Mouse (Mus musculus) hindbrain, embryonic 13.5 days (tissue): ENCODE results near the gene Slc8a3. TPM values are rescaled to one million over a fixed set of nuclear protein-coding genes. Genes with fewer than 3 reads are reported as not detected.

Experiments
- ATAC-seq: fragments of 200-750 bp; cut with Nextera tagmentation; 2 replicates; pipeline ENCODE4 v1.8.0; 2017; ENCODE audit warnings: moderate TSS enrichment; ENCODE audit not compliant: low FRiP score
- H3K27ac ChIP-seq: fragments of 300-500 bp; sonication (generic); 2 replicates; pipeline ENCODE4 v1.5.1; 2015; ENCODE audit warnings: inconsistent platforms, mild to moderate bottlenecking, moderate library complexity
- H3K27me3 ChIP-seq: fragments of 300-500 bp; sonication (generic); 2 replicates; pipeline ENCODE4 v1.6.1; 2015; ENCODE audit warnings: mild to moderate bottlenecking, inconsistent platforms
- H3K36me3 ChIP-seq: fragments of 300-500 bp; sonication (generic); 2 replicates; pipeline ENCODE4 v1.6.1; 2015; ENCODE audit warnings: mild to moderate bottlenecking, inconsistent platforms
- H3K4me1 ChIP-seq: fragments of 300-500 bp; sonication (generic); replicated peaks from 2 replicates; pipeline ENCODE4 v1.6.1; 2015; ENCODE audit warnings: inconsistent platforms
- H3K4me2 ChIP-seq: fragments of 300-500 bp; sonication (generic); 2 replicates; pipeline ENCODE4 v1.6.1; 2015; ENCODE audit warnings: inconsistent platforms, mild to moderate bottlenecking, moderate library complexity
- H3K4me3 ChIP-seq: fragments of 300-500 bp; sonication (generic); 2 replicates; pipeline ENCODE4 v1.5.1; 2015; ENCODE audit warnings: mild to moderate bottlenecking, inconsistent platforms
- H3K9ac ChIP-seq: fragments of 300-500 bp; sonication (generic); 2 replicates; pipeline ENCODE4 v1.6.1; 2015; ENCODE audit warnings: mild to moderate bottlenecking, inconsistent platforms
- H3K9me3 ChIP-seq: fragments of 300-500 bp; sonication (generic); 2 replicates; pipeline ENCODE4 v1.6.1; 2016; ENCODE audit warnings: inconsistent platforms
- WGBS: fragments of 180-500 bp; shearing (Covaris S2); methylation state at CpG from one replicate; pipeline ENCODE4 v1.1.7; 2015; 5-methylcytosine and 5-hydroxymethylcytosine counted together
- polyA plus RNA-seq: library from polyadenylated mRNA; unstranded; fragments of >200 nt; fragmentation: Nextera tagmentation; extraction: Ambion mirVana; gene quantifications from 2 replicates; pipeline ENCODE4 v1.2.1, GENCODE M21; 2015

The Slc8a3 gene
- polyA plus RNA-seq, 1 experiment from 2014 or later: 4.9 TPM

DNA sequence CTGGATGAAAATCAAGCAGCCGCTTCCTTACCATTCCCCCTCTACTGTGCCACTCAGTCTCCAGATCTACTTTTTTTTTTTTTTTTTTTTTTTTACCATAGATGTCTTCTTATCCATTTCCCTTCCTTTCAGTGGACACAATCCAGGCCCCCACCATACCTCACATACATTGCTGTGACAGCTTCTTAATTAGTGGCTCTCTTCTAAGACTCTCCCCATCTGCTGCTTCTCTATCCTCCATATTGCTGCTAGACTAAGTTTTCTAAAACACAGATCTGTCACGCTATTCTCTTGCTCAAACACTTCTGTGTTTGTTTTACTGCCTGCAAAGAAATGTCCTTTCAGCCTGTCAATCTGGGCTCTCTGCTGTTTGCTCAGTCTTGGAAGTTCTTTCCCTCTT lies 54.9 kb downstream of the Slc8a3 start:
- no peaks in the 10 kb centered on the region for H3K27me3 ChIP-seq
- H3K9me3 ChIP-seq: no peaks in the 10 kb centered on the region
- ATAC-seq: no peak
- H3K4me3 ChIP-seq: no peak overlapping the region
- H3K4me1 ChIP-seq: peaks cover 10% of the 10 kb centered on the region
- H3K27ac ChIP-seq: no peak overlapping the region
- H3K9ac ChIP-seq: no peak overlapping the region
- H3K36me3 ChIP-seq: no peaks in the 10 kb centered on the region
- H3K4me2 ChIP-seq: no peak overlapping the region
- WGBS: 69% methylated on average over 2 of the region's 2 CpGs

DNA sequence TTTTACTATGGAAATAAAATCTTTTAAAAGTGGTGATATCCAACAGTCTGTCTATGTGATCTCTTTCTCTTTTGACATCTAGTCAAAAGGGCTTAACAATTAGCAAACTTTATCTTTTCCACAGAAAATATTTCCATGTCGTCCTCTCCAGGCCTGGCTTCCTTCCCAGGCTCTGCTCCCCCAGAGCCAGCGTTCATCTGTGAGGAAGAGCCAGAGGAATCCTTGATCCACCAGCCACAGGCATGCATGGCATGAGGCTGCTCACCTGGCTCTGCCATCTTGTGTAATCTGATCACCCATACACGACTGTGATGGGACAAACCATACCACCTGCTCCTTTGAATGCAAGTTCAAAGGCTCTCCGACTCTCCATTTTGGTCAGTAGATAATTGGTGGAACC lies 58.4 kb downstream of the Slc8a3 start:
- no peaks in the 10 kb centered on the region for H3K36me3 ChIP-seq
- H3K4me3 ChIP-seq: no peak overlapping the region
- no peak overlapping the region for H3K27ac ChIP-seq
- H3K9ac ChIP-seq: no peak overlapping the region
- no peaks in the 10 kb centered on the region for H3K27me3 ChIP-seq
- H3K9me3 ChIP-seq: no peaks in the 10 kb centered on the region
- peaks cover 16% of the 10 kb centered on the region for H3K4me1 ChIP-seq
- H3K4me2 ChIP-seq: no peak overlapping the region
- 80% methylated on average over 4 of the region's 4 CpGs for WGBS
- no peak for ATAC-seq

DNA sequence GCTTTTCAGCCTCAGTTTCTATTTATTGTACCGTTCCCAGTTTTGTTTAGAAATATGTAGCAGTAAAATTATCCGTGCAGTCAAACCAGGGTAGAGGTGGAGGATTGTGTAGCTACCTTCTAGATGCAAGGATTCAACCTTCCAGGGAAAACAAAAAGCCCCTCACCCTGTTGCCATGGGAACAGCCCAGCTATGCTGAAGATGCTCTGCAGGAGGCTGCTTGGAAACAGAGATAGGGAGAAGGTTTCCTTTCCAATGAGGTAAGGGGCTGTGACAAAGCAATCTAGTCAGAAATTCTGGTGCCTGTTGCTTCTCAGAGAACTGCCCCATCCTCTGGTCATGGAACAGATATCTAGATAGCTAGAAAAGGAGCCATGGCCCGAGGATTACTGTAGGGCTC lies 59.6 kb downstream of the Slc8a3 start:
- Histone ChIP-seq H3K9ac (no peak overlapping the region), H3K4me1 (peaks cover 16% of the 10 kb centered on the region), H3K27me3 (no peaks in the 10 kb centered on the region), H3K9me3 (no peaks in the 10 kb centered on the region), H3K27ac (peak overlapping the region; percentile 35; the same call in 1 of the 2 replicates), H3K36me3 (no peaks in the 10 kb centered on the region), H3K4me3 (no peak overlapping the region), H3K4me2 (no peak overlapping the region)
- ATAC-seq: no peak
- WGBS: 25% methylated on average over 3 of the region's 3 CpGs

DNA sequence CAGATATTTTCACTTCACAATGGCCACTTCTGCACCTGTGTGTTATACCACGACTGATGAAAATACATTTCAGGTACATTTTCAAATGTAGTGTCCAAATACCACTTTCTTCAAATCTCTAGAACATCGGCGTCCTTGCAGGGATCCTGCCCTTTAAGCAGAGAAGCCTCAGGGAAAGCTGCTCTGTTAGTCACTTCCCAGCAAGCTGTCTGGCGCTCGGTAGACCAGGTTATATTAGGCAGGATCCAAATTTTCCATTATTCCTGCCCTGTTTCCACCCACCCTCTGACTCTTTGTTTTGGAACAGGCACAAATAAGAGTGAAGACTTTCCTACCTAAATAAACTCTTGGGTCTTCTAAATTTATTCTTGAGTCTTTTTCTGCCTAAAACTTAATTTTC lies 63.7 kb downstream of the Slc8a3 start:
- ATAC-seq: no peak
- Histone ChIP-seq H3K4me1 (peaks cover 16% of the 10 kb centered on the region), H3K27me3 (no peaks in the 10 kb centered on the region), H3K4me3 (no peak overlapping the region), H3K27ac (no peak overlapping the region), H3K36me3 (no peaks in the 10 kb centered on the region), H3K9ac (no peak overlapping the region), H3K9me3 (no peaks in the 10 kb centered on the region), H3K4me2 (no peak overlapping the region)
- WGBS: 90% methylated on average over 5 of the region's 5 CpGs

DNA sequence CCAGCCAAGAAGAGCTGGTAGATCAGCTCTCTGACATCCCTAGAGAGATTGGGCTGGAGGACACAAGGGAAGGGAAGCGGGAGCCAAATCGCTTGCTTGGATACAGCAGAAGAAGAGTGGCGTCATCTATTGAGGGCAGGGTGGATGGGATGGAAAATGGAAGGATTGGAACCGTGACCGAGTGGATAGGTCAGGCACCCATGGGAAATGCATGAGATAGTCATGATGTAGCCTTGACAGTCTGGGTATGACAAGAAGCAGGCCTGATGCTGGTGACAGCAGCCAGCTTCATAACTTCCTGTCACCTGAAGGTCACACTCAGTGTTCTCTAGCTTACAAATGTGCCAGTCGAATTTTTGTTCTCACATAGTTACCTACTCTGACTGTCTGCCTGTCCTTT lies 70.2 kb downstream of the Slc8a3 start:
- H3K27me3 ChIP-seq: no peaks in the 10 kb centered on the region
- no peak overlapping the region for H3K4me3 ChIP-seq
- no peak overlapping the region for H3K9ac ChIP-seq
- no peak overlapping the region for H3K4me2 ChIP-seq
- WGBS: 94% methylated on average over 6 of the region's 6 CpGs
- no peaks in the 10 kb centered on the region for H3K4me1 ChIP-seq
- no peaks in the 10 kb centered on the region for H3K9me3 ChIP-seq
- no peaks in the 10 kb centered on the region for H3K36me3 ChIP-seq
- ATAC-seq: no peak
- no peak overlapping the region for H3K27ac ChIP-seq

DNA sequence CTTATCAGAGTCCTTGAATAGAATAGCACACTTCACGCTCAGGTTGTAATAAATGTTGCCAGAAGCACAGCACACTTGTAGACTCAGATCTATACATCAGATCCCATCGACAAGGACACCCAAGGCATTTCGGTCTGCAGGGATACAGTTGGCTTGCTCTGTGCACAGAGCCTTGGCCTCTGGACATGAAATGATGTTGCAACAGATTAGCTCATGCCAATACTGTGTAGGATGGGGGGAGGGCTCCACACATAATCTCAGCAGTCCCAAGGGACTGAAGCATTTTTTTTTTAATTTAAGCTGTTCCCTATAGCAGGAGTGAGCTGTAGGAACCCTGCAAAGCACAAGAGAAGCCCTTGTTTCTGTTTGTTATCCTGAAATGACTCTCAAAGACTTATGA lies 74.8 kb downstream of the Slc8a3 start:
- H3K9ac ChIP-seq: no peak overlapping the region
- H3K9me3 ChIP-seq: no peaks in the 10 kb centered on the region
- H3K36me3 ChIP-seq: no peaks in the 10 kb centered on the region
- H3K4me2 ChIP-seq: no peak overlapping the region
- no peak overlapping the region for H3K27ac ChIP-seq
- H3K4me1 ChIP-seq: no peaks in the 10 kb centered on the region
- no peaks in the 10 kb centered on the region for H3K27me3 ChIP-seq
- no peak overlapping the region for H3K4me3 ChIP-seq
- WGBS: 92% methylated on average over 3 of the region's 3 CpGs
- no peak for ATAC-seq

DNA sequence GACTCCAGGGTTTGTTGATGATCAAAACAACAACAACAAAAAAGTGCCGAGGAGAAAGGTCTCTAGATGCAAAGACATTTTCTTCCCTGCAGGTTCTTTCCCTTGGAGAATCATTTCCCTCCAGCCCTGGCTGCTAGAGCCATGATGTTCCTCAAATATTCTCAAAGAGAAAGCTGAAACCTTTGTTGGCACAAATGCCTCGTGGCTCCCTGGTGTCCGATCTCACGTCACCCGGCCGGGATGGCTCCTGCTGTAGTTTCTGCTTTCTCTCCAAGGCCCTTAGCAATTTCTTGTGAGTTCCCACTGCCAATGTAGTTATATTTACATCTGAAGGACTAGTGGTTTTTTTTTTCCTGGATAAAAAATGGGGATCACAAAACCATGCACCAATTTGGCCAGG lies 87.6 kb downstream of the Slc8a3 start:
- Histone ChIP-seq H3K36me3 (no peaks in the 10 kb centered on the region), H3K4me3 (no peak overlapping the region), H3K9me3 (no peaks in the 10 kb centered on the region), H3K4me2 (no peak overlapping the region), H3K27me3 (no peaks in the 10 kb centered on the region), H3K27ac (no peak overlapping the region), H3K4me1 (no peaks in the 10 kb centered on the region), H3K9ac (no peak overlapping the region)
- ATAC-seq: no peak
- 73% methylated on average over 6 of the region's 6 CpGs for WGBS

DNA sequence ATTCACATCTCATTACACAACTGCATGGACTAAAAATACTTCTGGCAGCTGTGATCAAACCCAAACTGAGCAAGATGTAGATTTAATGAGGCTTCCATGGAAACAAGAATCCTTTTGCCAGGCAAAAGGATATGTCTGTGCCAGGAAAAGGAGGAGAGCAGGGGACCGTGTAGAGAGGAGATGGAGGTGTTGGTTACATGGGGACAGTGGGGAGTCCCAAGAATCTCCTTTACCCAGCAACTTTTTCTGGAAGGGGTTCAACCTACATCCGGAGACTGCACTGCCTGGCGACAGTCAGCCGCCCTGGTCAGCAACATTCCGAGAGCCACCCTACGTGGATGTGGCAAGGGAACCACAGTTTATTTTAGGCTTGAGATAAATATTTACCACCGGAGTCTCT lies 88.0 kb downstream of the Slc8a3 start:
- Histone ChIP-seq H3K36me3 (no peaks in the 10 kb centered on the region), H3K9me3 (no peaks in the 10 kb centered on the region), H3K27me3 (no peaks in the 10 kb centered on the region), H3K4me2 (no peak overlapping the region), H3K4me1 (no peaks in the 10 kb centered on the region), H3K27ac (no peak overlapping the region), H3K9ac (no peak overlapping the region), H3K4me3 (no peak overlapping the region)
- WGBS: 85% methylated on average over 7 of the region's 7 CpGs
- ATAC-seq: no peak

DNA sequence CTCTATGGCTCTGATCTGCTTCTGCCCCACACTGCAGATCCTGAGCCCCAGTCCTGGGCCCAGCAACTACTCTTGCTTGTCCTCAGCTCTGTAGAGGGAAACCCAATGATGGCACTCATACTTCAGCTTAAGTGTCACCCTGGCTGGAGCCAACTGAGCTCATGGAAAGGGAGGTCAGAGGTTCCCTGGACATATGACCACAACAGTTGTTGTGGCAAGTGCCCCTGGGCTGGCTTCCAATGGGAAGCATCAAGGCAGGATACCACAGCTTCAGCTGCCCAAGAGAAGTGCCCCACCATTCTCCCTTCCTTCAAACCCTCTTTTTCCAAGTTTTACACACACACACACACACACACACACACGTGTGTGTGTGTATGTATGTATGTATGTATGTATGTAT lies 88.5 kb downstream of the Slc8a3 start:
- H3K36me3 ChIP-seq: no peaks in the 10 kb centered on the region

DNA sequence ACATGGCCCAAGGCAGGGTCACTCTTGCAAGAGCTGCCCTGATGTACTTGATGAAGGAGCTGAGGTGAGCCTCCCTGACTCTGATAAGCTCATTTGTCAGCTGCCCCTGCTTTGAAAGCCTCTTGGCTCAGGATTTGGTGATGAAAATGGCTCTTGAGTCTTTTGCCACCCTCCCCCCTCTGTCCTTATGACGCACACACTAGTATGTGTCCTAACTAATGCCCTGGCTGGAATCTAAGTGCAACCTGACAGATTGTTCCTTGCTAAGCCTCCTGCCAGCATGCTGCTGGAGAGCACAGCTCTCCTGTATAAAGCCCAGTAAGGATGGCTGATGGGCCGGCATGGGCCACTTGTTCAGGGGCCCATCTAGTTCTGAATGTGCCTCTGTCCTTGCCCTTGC lies 91.3 kb downstream of the Slc8a3 start:
- no peaks in the 10 kb centered on the region for H3K27me3 ChIP-seq
- WGBS: 93% methylated on average over 2 of the region's 2 CpGs
- H3K4me3 ChIP-seq: no peak overlapping the region
- H3K27ac ChIP-seq: no peak overlapping the region
- no peak overlapping the region for H3K9ac ChIP-seq
- no peak for ATAC-seq
- no peak overlapping the region for H3K4me2 ChIP-seq
- no peaks in the 10 kb centered on the region for H3K9me3 ChIP-seq
- no peaks in the 10 kb centered on the region for H3K36me3 ChIP-seq
- H3K4me1 ChIP-seq: no peaks in the 10 kb centered on the region

More for the DNA sequence above, 88.5 kb downstream of the Slc8a3 start:
- H3K4me3 ChIP-seq: no peak overlapping the region
- no peaks in the 10 kb centered on the region for H3K27me3 ChIP-seq
- no peak for ATAC-seq
- H3K4me1 ChIP-seq: no peaks in the 10 kb centered on the region
- H3K27ac ChIP-seq: no peak overlapping the region
- H3K9me3 ChIP-seq: no peaks in the 10 kb centered on the region
- WGBS: 33% methylated on average over 1 of the region's 1 CpGs
- no peak overlapping the region for H3K9ac ChIP-seq
- no peak overlapping the region for H3K4me2 ChIP-seq

DNA sequence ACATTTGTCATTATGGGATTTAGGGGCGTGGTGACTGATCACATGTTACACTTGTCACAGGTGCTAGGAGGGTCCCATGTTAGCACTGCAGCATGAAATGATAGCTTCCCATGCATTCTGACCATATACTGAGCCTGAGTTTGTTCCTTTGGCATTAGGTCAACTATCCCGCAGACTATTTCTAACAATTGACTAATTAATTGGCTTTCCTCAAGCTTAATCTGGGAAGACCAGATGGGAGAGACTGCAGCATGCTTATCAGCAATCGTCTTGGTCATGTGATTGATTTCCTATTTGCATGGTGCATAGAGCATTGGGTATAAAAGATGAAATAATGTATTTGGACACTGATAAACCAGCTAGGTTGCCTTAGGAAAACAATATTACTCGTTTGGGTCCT lies 91.9 kb downstream of the Slc8a3 start:
- Histone ChIP-seq H3K4me2 (no peak overlapping the region), H3K4me1 (no peaks in the 10 kb centered on the region), H3K27me3 (no peaks in the 10 kb centered on the region), H3K4me3 (no peak overlapping the region), H3K9me3 (peaks cover 3% of the 10 kb centered on the region; the same call in 1 of the 2 replicates), H3K36me3 (no peaks in the 10 kb centered on the region), H3K9ac (no peak overlapping the region), H3K27ac (no peak overlapping the region)
- no peak for ATAC-seq
- WGBS: 75% methylated on average over 4 of the region's 4 CpGs

DNA sequence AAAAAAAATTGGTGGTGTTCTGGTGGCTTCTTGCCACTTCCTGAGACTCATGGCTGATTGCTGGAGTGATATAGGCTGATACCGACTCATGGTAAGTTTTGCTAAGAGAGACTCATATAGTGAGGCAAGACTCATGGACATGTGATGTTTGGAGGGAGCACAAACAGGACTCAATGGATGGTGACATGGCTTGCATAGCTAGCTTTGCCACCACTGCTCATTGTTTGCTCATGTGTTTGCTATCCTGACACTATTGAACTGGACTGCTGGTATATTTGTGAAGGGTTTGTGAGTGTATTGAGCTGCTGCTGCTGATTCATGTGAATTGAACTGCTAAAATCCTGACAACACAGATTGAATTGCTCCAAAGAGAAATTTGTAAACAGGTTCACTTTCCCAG lies 95.8 kb downstream of the Slc8a3 start:
- Histone ChIP-seq H3K27ac (no peak overlapping the region), H3K36me3 (no peaks in the 10 kb centered on the region), H3K9me3 (peaks cover 5% of the 10 kb centered on the region; the same call in 1 of the 2 replicates), H3K4me1 (no peaks in the 10 kb centered on the region), H3K4me2 (no peak overlapping the region), H3K27me3 (no peaks in the 10 kb centered on the region), H3K9ac (no peak overlapping the region), H3K4me3 (no peak overlapping the region)
- no peak for ATAC-seq
- 97% methylated on average over 1 of the region's 1 CpGs for WGBS

DNA sequence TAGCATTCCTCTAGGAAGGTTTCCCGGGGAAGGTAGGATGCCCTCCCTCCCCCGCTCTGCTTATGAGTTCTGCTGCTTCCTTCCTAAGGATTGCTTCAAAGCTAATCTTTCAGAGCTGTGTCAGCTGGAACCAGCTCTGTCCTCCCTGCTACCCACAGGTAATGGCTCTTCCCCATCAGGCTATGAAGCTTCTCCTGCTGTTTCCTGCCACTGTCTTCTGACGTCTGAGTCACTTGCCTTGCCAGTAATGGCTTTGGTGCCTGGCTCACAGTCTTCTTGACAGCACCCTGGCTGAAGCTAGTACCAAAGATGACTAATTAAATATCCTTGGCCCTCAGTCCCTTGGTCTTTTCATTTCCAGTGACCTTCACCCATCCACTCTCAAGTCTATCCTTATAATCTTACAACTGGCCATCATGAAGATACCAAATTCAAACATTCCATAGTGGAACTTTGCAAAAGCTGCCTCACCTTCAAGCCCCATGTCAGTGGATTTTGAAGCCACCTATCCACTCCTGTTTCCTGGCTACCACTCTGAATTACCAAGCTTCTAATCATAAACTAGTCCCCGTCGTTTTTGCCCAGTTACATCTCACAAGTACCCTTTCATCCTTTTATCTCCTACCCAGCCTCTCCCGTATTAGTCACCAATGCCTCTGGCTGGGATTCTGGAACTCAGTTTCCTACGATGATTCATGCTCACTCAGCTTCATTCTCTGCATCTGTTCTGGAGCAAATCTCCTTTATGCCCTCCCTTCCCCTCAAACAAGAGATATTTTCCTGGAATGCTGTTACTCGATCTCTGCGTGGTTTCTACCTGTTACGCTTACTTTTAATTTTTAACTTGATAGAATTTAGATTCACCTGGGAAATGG lies 97.3 kb downstream of the Slc8a3 start:
- no peaks in the 10 kb centered on the region for H3K27me3 ChIP-seq
- H3K9me3 ChIP-seq: peaks cover 5% of the 10 kb centered on the region; the same call in 1 of the 2 replicates
- no peak overlapping the region for H3K4me3 ChIP-seq
- 85% methylated on average over 10 of the region's 10 CpGs for WGBS
- no peak overlapping the region for H3K9ac ChIP-seq
- no peaks in the 10 kb centered on the region for H3K4me1 ChIP-seq
- ATAC-seq: no peak
- H3K27ac ChIP-seq: no peak overlapping the region
- H3K4me2 ChIP-seq: no peak overlapping the region
- H3K36me3 ChIP-seq: no peaks in the 10 kb centered on the region
